Mouse (Mus musculus) testis, adult 2 months (tissue): ENCODE measurements around the gene 1700020D05Rik. TPM values are rescaled to one million over a fixed set of nuclear protein-coding genes. Genes with fewer than 3 reads are reported as not detected.
A peak's percentile ranks its signal among the peaks of the same experiment; 100 is the strongest.

Source experiments
- H3K27ac ChIP-seq: fragments of 200-500 bp; 2 replicates; pipeline ENCODE4 v1.5.1; 2012; ENCODE audit warnings: low read depth, low read length; ENCODE audit not compliant: control insufficient read depth, insufficient read depth
- H3K27me3 ChIP-seq: fragments of 200-500 bp; 2 replicates; pipeline ENCODE4 v1.6.1; 2012; ENCODE audit warnings: mild to moderate bottlenecking, low read length, moderate library complexity; ENCODE audit not compliant: control insufficient read depth, insufficient read depth
- H3K36me3 ChIP-seq: fragments of 200-500 bp; 2 replicates; pipeline ENCODE4 v1.6.1; 2012; ENCODE audit warnings: mild to moderate bottlenecking, low read length; ENCODE audit not compliant: control insufficient read depth, insufficient read depth
- H3K4me1 ChIP-seq: fragments of 200-500 bp; 2 replicates; pipeline ENCODE4 v1.6.1; 2012; ENCODE audit warnings: low read length; ENCODE audit not compliant: control insufficient read depth, insufficient read depth
- H3K4me3 ChIP-seq: fragments of 200-500 bp; 2 replicates; pipeline ENCODE4 v1.5.1; 2012; ENCODE audit warnings: low read depth, mild to moderate bottlenecking, low read length, moderate library complexity, mixed read lengths; ENCODE audit not compliant: control insufficient read depth
- CTCF ChIP-seq: fragments of 200-500 bp; IDR thresholded peaks from 2 replicates; pipeline ENCODE4 v1.5.1; 2012; ENCODE audit warnings: low read depth, mild to moderate bottlenecking, inconsistent platforms, low read length, moderate library complexity; ENCODE audit not compliant: control insufficient read depth, insufficient read depth, insufficient replicate concordance
- POLR2A ChIP-seq: fragments of 200-500 bp; IDR thresholded peaks from 2 replicates; pipeline ENCODE4 v1.6.1; 2012; ENCODE audit warnings: low read depth, mild to moderate bottlenecking, inconsistent platforms, low read length, moderate library complexity; ENCODE audit not compliant: control insufficient read depth
- polyA plus RNA-seq: library from polyadenylated mRNA; depleted of rRNA; stranded (reverse); fragments of >200 nt; gene quantifications from 2 replicates; pipeline ENCODE4 v1.2.3, GENCODE M21; 2012

Gene 1700020D05Rik
- polyA plus RNA-seq, 1 experiment, result 289 TPM

- H3K36me3 ChIP-seq, result no peaks in the 10 kb centered on the region
- no peak overlapping the region for H3K4me3 ChIP-seq
These were observed 23.6 kb downstream of the 1700020D05Rik start for GRCm38 (mm10) chr19:5480016-5480415.

GRCm38 (mm10) chr19:5477668-5478300 is 25.8 kb downstream of the 1700020D05Rik start:
- H3K4me1 ChIP-seq, result peaks cover 23% of the 10 kb centered on the region
- no peak for TF ChIP-seq CTCF
- TF ChIP-seq POLR2A, result no peak
- no peaks in the 10 kb centered on the region for H3K27me3 ChIP-seq
- H3K27ac ChIP-seq, result no peak overlapping the region
- no peak overlapping the region for H3K4me3 ChIP-seq
- H3K36me3 ChIP-seq, result no peaks in the 10 kb centered on the region

More at GRCm38 (mm10) chr19:5480016-5480415, 23.6 kb downstream of the 1700020D05Rik start:
- Histone ChIP-seq H3K27ac (no peak overlapping the region), H3K27me3 (no peaks in the 10 kb centered on the region), H3K4me1 (peaks cover 10% of the 10 kb centered on the region)
- TF ChIP-seq CTCF, result no peak
- TF ChIP-seq POLR2A, result 0 out of 2 replicates have a peak, but pooled peaks have one; percentile 15

DNA sequence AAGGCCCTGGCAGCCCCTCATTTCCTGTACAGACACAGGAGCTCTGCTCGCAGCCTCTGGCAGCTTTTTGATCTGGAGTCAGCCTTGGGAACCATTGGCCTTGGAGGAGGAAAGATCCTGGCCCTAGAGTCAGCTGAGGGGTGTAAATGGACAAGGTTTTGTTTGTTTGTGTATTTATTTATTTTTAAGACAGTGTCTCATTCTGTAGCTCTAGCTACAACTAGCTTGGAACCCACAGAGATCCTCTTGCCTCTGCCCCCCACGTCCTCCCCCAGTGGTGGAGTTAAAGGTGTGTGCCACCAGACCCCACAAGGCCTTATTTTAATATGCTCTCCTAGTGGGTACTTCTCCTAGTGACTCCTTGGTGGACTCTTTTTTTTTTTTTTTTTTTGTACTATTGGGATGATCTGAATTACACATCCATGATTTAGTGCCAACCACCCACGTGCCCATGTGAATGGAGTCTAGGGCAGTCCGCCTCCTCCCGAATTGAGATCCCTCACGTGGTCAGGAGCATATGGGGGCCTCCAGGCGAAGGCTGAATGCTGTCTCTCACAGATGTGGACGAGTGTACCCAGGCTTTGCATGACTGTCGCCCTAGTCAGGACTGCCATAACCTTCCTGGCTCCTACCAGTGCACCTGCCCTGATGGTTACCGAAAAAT is 26.5 kb downstream of the 1700020D05Rik start:
- H3K4me1 ChIP-seq, result peaks cover 23% of the 10 kb centered on the region
- no peak overlapping the region for H3K4me3 ChIP-seq
- no peaks in the 10 kb centered on the region for H3K36me3 ChIP-seq
- H3K27ac ChIP-seq, result no peak overlapping the region
- H3K27me3 ChIP-seq, result no peaks in the 10 kb centered on the region
- TF ChIP-seq CTCF (no peak), POLR2A (no peak)

DNA sequence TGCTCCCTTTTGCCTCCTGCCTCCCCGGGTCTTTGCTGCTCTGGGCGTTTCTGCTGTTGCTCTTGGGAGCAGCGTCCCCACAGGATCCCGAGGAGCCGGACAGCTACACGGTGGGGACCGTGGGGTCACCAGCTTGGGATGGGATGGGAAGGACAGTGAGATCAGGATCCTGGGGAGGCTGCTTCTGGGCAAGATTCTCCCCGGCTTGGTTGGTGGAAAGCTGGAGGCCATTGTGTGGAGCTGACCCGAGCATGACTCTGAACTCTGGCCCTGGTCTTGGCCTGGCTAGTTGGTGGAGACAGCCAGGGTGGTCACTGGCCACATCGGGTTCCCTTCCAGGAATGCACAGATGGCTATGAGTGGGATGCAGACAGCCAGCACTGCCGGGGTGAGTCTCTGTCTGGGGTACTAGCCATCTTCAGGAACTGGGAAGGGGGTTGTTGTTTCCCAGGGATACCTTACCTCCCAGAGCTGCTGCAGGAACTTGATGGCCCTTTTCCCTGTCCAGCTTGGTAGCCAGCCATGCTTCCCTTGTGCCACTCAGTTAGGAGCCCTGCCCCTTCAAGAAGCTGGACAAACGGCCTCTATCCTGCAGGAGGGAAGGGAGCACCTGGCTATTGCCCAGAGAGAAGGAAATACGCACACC is 28.4 kb downstream of the 1700020D05Rik start:
- TF ChIP-seq CTCF (no peak), POLR2A (no peak)
- H3K4me3 ChIP-seq, result peak overlapping the region; percentile 73
- H3K4me1 ChIP-seq, result peaks cover 23% of the 10 kb centered on the region
- H3K27me3 ChIP-seq, result no peaks in the 10 kb centered on the region
- H3K27ac ChIP-seq, result peak overlapping the region; percentile 72
- no peaks in the 10 kb centered on the region for H3K36me3 ChIP-seq

GRCm38 (mm10) chr19:5474281-5475068 is 29.1 kb downstream of the 1700020D05Rik start:
- Histone ChIP-seq H3K27me3 (no peaks in the 10 kb centered on the region), H3K36me3 (no peaks in the 10 kb centered on the region), H3K4me1 (peaks cover 23% of the 10 kb centered on the region), H3K27ac (peak overlapping the region; percentile 72), H3K4me3 (peak overlapping the region; percentile 75)
- TF ChIP-seq POLR2A, result no peak
- TF ChIP-seq CTCF, result no peak

DNA sequence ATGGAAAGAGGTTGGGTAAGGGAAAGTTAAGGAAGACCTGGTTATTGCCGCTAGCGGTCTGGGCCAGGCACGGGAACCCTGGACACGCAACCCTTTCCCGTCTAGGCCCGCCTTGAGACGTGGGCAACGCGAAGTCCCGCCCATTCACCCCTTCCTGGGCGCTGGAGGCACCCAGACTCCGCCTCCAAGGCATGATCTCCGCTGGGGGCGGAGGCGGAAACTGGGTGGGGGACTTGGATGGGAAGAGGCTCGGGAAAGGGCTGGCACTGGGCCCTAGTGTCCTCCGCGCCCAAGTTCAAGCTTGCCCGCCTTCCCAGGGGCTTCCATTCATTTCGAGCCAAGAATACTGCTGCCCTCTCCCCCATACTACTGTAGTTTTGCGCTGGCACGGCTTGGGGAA is 29.9 kb downstream of the 1700020D05Rik start, which contains the start of gene Efemp2:
Gene Efemp2 (plus strand): TSS at position 235 of the 400 bp plus-strand sequence.
- peak within 1 kb of the TSS; percentile 75 for H3K4me3 ChIP-seq
- no peaks in the 10 kb centered on the region for H3K36me3 ChIP-seq
- no peaks in the 10 kb centered on the region for H3K27me3 ChIP-seq
- peak within 1 kb of the TSS; percentile 72 for H3K27ac ChIP-seq
- H3K4me1 ChIP-seq, result peaks cover 23% of the 10 kb centered on the region
- TF ChIP-seq CTCF, result no peak
- TF ChIP-seq POLR2A, result peak; percentile 30; the same call in 1 of the 2 replicates

DNA sequence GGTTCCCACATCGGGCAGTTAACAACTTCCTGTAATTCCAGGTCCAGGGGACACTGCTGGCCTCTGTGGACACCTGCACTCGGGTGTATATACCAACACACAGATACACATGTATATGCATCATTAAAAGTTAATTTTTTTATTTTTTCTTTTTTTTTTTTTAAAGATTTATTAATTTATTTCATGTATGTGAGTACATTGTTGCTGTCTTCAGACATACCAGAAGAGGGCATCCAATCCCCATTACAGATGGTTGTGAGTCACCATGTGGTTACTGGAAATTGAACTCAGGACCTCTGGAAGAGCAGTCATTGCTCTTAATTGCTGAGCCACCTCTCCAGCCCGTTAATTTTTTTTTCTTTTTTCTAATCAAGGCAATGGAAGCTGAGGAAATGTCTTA is 30.7 kb downstream of the 1700020D05Rik start:
- Histone ChIP-seq H3K27me3 (no peaks in the 10 kb centered on the region), H3K36me3 (no peaks in the 10 kb centered on the region), H3K27ac (no peak overlapping the region), H3K4me1 (peaks cover 23% of the 10 kb centered on the region), H3K4me3 (no peak overlapping the region)
- no peak for TF ChIP-seq CTCF
- TF ChIP-seq POLR2A, result no peak
